29 mouse cellular contexts compared by ENCODE assay signal in the genomic region with DNA sequence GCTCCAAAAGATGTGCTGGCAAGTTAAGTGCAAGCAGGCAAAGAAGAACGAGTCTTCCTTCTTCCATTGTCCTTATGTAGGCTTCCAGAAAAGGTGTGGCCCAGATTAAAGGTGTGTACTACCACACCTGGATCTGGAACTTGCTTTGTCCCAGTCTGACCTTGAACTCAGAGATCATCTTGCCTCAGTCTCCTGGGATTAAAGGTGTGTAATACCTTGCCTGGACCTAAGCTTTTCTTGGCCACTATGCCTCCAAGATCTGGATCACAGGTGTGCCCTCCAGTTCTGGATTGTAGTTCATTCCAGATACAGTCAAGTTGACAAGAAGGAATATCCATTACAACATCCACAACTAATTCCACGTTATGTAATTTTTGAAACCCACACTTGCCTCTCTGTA.
"Had no signal": no experiment of that assay in that cellular context is flagged by ENCODE, and none has a peak within 500 bp of the region (broad histone marks: within the 10 kb centered on the region; RNA-seq: fewer than 3 reads in every experiment).

No protein-coding gene starts in this region.

- H3K4me3 ChIP-seq: heart, embryonic 10.5 days; heart, embryonic 12.5 days; heart, embryonic 13.5 days; heart, embryonic 15.5 days; hindbrain, embryonic 12.5 days; hindbrain, embryonic 13.5 days; hindbrain, embryonic 15.5 days; intestine, embryonic 15.5 days; kidney, embryonic 15.5 days; layer of hippocampus, adult 2 months; left cerebral cortex, adult 2 months had no signal

- H3K27me3 ChIP-seq: heart, embryonic 12.5 days; heart, embryonic 13.5 days; heart, embryonic 15.5 days; hindbrain, embryonic 12.5 days; hindbrain, embryonic 13.5 days; hindbrain, embryonic 15.5 days; intestine, embryonic 15.5 days; kidney, embryonic 15.5 days had no signal

- H3K27ac ChIP-seq: heart, embryonic 10.5 days; heart, embryonic 13.5 days; heart, embryonic 15.5 days; hindbrain, embryonic 12.5 days; hindbrain, embryonic 13.5 days; hindbrain, embryonic 14.5 days; hindbrain, embryonic 15.5 days; hindbrain, postnatal 0 days; intestine, embryonic 15.5 days; kidney, embryonic 15.5 days; kidney, postnatal 0 days; layer of hippocampus, adult 2 months; left cerebral cortex, adult 2 months had no signal

- H3K9me3 ChIP-seq: heart, embryonic 10.5 days; heart, embryonic 12.5 days; heart, embryonic 13.5 days; heart, embryonic 15.5 days; hindbrain, embryonic 12.5 days; hindbrain, embryonic 13.5 days; hindbrain, embryonic 15.5 days; intestine, embryonic 15.5 days; kidney, embryonic 15.5 days had no signal

- DNase-seq: heart, postnatal 10 days; heart, postnatal 14 days; heart, postnatal 36 days; heart, postnatal 4 days; kidney, adult 11 months; kidney, adult 18-20 months; kidney, adult 2 months; kidney, adult 8-10 months; kidney, adult 9 months; kidney, postnatal 10 days; kidney, postnatal 14 days; kidney, postnatal 25 days; kidney, postnatal 36 days; layer of hippocampus, adult 9-11 months; layer of hippocampus, postnatal 36 days had no signal

- H3K36me3 ChIP-seq: heart, embryonic 10.5 days; heart, embryonic 12.5 days; heart, embryonic 13.5 days; heart, embryonic 15.5 days; hindbrain, embryonic 12.5 days; hindbrain, embryonic 13.5 days; hindbrain, embryonic 15.5 days; intestine, embryonic 15.5 days; kidney, embryonic 15.5 days had no signal

- H3K4me1 ChIP-seq: heart, embryonic 10.5 days; heart, embryonic 12.5 days; heart, embryonic 13.5 days; heart, embryonic 15.5 days; hindbrain, embryonic 12.5 days; hindbrain, embryonic 13.5 days; hindbrain, embryonic 15.5 days; intestine, embryonic 15.5 days; kidney, embryonic 15.5 days had no signal
